Mouse (Mus musculus) embryonic facial prominence, embryonic 15.5 days (tissue): ENCODE data around the gene Vmn2r62. TPM values are rescaled to one million over a fixed set of nuclear protein-coding genes. Genes with fewer than 3 reads are reported as not detected.
"Not testable (repeated sequence)": the region's sequence is repeated elsewhere in the genome, so short reads cannot be mapped to it uniquely, and the experiment has no call there.

Source experiments
- ATAC-seq: fragments of 200-750 bp; cut with Nextera tagmentation; 2 replicates; pipeline ENCODE4 v1.8.0; 2017; ENCODE audit warnings: low read depth, moderate TSS enrichment; ENCODE audit not compliant: insufficient number of reproducible peaks, low FRiP score, low TSS enrichment
- H3K27ac ChIP-seq: fragments of 300-500 bp; sonication (generic); replicated peaks from 2 replicates; pipeline ENCODE4 v1.5.1; 2015; ENCODE audit warnings: mild to moderate bottlenecking, inconsistent platforms
- H3K27me3 ChIP-seq: fragments of 300-500 bp; sonication (generic); 2 replicates; pipeline ENCODE4 v1.6.1; 2015; ENCODE audit warnings: inconsistent platforms
- H3K36me3 ChIP-seq: fragments of 300-500 bp; sonication (generic); 2 replicates; pipeline ENCODE4 v1.6.1; 2015; ENCODE audit warnings: mild to moderate bottlenecking, inconsistent platforms
- H3K4me1 ChIP-seq: fragments of 300-500 bp; sonication (generic); 2 replicates; pipeline ENCODE4 v1.6.1; 2015; ENCODE audit warnings: inconsistent platforms
- H3K4me2 ChIP-seq: fragments of 300-500 bp; sonication (generic); replicated peaks from 2 replicates; pipeline ENCODE4 v1.6.1; 2015; ENCODE audit warnings: mild to moderate bottlenecking, inconsistent platforms
- H3K4me3 ChIP-seq: fragments of 300-500 bp; sonication (generic); replicated peaks from 2 replicates; pipeline ENCODE4 v1.5.1; 2015; ENCODE audit warnings: mild to moderate bottlenecking, inconsistent platforms
- H3K9ac ChIP-seq: fragments of 300-500 bp; sonication (generic); 2 replicates; pipeline ENCODE4 v1.6.1; 2015; ENCODE audit warnings: inconsistent platforms
- H3K9me3 ChIP-seq: fragments of 300-500 bp; sonication (generic); replicated peaks from 2 replicates; pipeline ENCODE4 v1.6.1; 2016; ENCODE audit warnings: inconsistent platforms
- WGBS: fragments of 180-500 bp; shearing (Covaris S2); methylation state at CpG from one replicate; pipeline ENCODE4 v1.1.7; 2015; 5-methylcytosine and 5-hydroxymethylcytosine counted together
- polyA plus RNA-seq: library from polyadenylated mRNA; unstranded; fragments of >200 nt; fragmentation: Nextera tagmentation; extraction: Ambion mirVana; gene quantifications from 2 replicates; pipeline ENCODE4 v1.2.1, GENCODE M21; 2015

The Vmn2r62 gene
- polyA plus RNA-seq, result not detected in 2 replicates

- ATAC-seq, H3K9me3 ChIP-seq, H3K4me1 ChIP-seq, H3K4me2 ChIP-seq, H3K36me3 ChIP-seq, H3K27ac ChIP-seq, H3K27me3 ChIP-seq, H3K4me3 ChIP-seq, H3K9ac ChIP-seq: not testable (repeated sequence)
- WGBS, result no CpG with 5 or more reads among the region's 1 CpGs
These were observed at the start of gene Vmn2r62 for GRCm38 (mm10) chr7:42793425-42793824. Gene Vmn2r62 (minus strand): TSS chr7:42793525.

GRCm38 (mm10) chr7:42838366-42838765 is 45.0 kb upstream of the Vmn2r62 start:
- H3K27me3 ChIP-seq, H3K9me3 ChIP-seq, ATAC-seq, H3K27ac ChIP-seq, H3K9ac ChIP-seq, H3K36me3 ChIP-seq, H3K4me3 ChIP-seq, H3K4me2 ChIP-seq, H3K4me1 ChIP-seq: not testable (repeated sequence)

- Histone ChIP-seq H3K27me3 (no peaks in the 10 kb centered on the region), H3K9me3 (0 out of 2 replicates have a peak, but pooled peaks cover 5% of the 10 kb centered on the region), H3K4me2 (no peak overlapping the region), H3K4me3 (no peak overlapping the region), H3K4me1 (no peaks in the 10 kb centered on the region), H3K36me3 (no peaks in the 10 kb centered on the region), H3K9ac (no peak overlapping the region), H3K27ac (no peak overlapping the region)
- WGBS, result 70% methylated on average over 3 of the region's 3 CpGs
- no peak for ATAC-seq
These were observed 38.9 kb upstream of the Vmn2r62 start for GRCm38 (mm10) chr7:42832221-42832620.

GRCm38 (mm10) chr7:42749836-42750235 is 43.5 kb downstream of the Vmn2r62 start:
- WGBS, result 57% methylated on average over 20 of the region's 20 CpGs
- ATAC-seq, result no peak
- no peak overlapping the region for H3K4me2 ChIP-seq

GRCm38 (mm10) chr7:42738536-42739210 is 54.7 kb downstream of the Vmn2r62 start:
- H3K9ac ChIP-seq, result no peak overlapping the region
- no peak overlapping the region for H3K4me3 ChIP-seq
- no peaks in the 10 kb centered on the region for H3K4me1 ChIP-seq
- no peaks in the 10 kb centered on the region for H3K9me3 ChIP-seq
- WGBS, result 84% methylated on average over 10 of the region's 10 CpGs
- no peaks in the 10 kb centered on the region for H3K36me3 ChIP-seq
- H3K27ac ChIP-seq, result no peak overlapping the region
- ATAC-seq, result no peak
- H3K4me2 ChIP-seq, result no peak overlapping the region
- H3K27me3 ChIP-seq, result no peaks in the 10 kb centered on the region

More at GRCm38 (mm10) chr7:42749836-42750235, 43.5 kb downstream of the Vmn2r62 start:
- Histone ChIP-seq H3K36me3 (no peaks in the 10 kb centered on the region), H3K27ac (no peak overlapping the region), H3K27me3 (no peaks in the 10 kb centered on the region), H3K9ac (no peak overlapping the region), H3K4me1 (no peaks in the 10 kb centered on the region), H3K4me3 (no peak overlapping the region), H3K9me3 (no peaks in the 10 kb centered on the region)

GRCm38 (mm10) chr7:42726917-42727316 is 66.4 kb downstream of the Vmn2r62 start, which contains the start of gene Gm17067:
Gene Gm17067 (minus strand): TSS chr7:42727017.
- H3K36me3 ChIP-seq, H3K4me2 ChIP-seq, H3K27ac ChIP-seq, H3K4me3 ChIP-seq, H3K4me1 ChIP-seq, ATAC-seq, H3K9me3 ChIP-seq, H3K27me3 ChIP-seq, H3K9ac ChIP-seq: not testable (repeated sequence)
- 81% methylated on average over 4 of the region's 4 CpGs for WGBS

Other genes starting within 250 kb of the Vmn2r62 start
- not detected in 2 replicates for gene Gm21028, start 214.9 kb downstream of the Vmn2r62 start, polyA plus RNA-seq
- gene Zfp977, start 201.0 kb downstream of the Vmn2r62 start, polyA plus RNA-seq, result 1.4 and 1.5 TPM in 2 replicates
- gene Zfp976, start 150.9 kb downstream of the Vmn2r62 start, polyA plus RNA-seq, result 2.2 and 2.9 TPM in 2 replicates
- 6.2 and 7.0 TPM in 2 replicates for gene Zfp975, start 100.8 kb downstream of the Vmn2r62 start, polyA plus RNA-seq
- not detected in 2 replicates for gene Gm17067, start 66.5 kb downstream of the Vmn2r62 start, polyA plus RNA-seq
- not detected in 2 replicates for gene Gm2381, start 73.7 kb upstream of the Vmn2r62 start, polyA plus RNA-seq
- gene Vmn2r63, start 140.3 kb upstream of the Vmn2r62 start, polyA plus RNA-seq, result not detected in 2 replicates
- not detected in 2 replicates for gene Gm9268, start 225.2 kb upstream of the Vmn2r62 start, polyA plus RNA-seq